Mouse (Mus musculus) E14TG2a.4 (cell line): ENCODE results near the gene Wfdc1.

Experiments
- CTCF ChIP-seq: conservative IDR thresholded peaks from 2 replicates; pipeline ENCODE4 v1.5.1; 2014; ENCODE audit warnings: low read length
- NANOG ChIP-seq: IDR thresholded peaks from 2 replicates; pipeline ENCODE4 v1.6.1; 2014; ENCODE audit warnings: borderline replicate concordance, low read length, mixed read lengths
- POU5F1 ChIP-seq: IDR thresholded peaks from 2 replicates; pipeline ENCODE4 v1.6.1; 2014; ENCODE audit warnings: low read length, borderline replicate concordance

DNA sequence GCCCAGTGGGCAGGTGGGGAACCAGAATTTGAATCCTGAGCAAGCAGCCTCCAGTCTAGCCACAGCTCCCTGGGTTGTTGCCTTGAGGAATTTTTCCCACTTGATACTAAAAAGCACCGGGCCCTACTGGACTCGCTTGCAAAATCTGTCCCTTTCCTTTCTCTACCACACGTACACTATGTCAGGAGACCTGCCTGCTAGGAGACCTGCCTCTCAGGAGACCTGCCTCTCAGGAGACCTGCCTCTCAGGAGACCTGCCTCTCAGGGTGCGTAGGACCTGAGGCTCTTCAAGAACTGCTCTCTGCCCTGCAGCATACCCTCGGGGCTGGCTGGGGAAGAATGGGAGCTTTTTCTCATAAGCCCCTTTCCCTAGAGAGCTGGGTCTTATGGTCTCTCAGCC lies 47.3 kb downstream of the Wfdc1 start:
- TF ChIP-seq CTCF, result no peak
- TF ChIP-seq POU5F1, result no peak
- no peak for TF ChIP-seq NANOG
